Mouse (Mus musculus): ENCODE data around the gene Naaa.

Gene Naaa

DNA sequence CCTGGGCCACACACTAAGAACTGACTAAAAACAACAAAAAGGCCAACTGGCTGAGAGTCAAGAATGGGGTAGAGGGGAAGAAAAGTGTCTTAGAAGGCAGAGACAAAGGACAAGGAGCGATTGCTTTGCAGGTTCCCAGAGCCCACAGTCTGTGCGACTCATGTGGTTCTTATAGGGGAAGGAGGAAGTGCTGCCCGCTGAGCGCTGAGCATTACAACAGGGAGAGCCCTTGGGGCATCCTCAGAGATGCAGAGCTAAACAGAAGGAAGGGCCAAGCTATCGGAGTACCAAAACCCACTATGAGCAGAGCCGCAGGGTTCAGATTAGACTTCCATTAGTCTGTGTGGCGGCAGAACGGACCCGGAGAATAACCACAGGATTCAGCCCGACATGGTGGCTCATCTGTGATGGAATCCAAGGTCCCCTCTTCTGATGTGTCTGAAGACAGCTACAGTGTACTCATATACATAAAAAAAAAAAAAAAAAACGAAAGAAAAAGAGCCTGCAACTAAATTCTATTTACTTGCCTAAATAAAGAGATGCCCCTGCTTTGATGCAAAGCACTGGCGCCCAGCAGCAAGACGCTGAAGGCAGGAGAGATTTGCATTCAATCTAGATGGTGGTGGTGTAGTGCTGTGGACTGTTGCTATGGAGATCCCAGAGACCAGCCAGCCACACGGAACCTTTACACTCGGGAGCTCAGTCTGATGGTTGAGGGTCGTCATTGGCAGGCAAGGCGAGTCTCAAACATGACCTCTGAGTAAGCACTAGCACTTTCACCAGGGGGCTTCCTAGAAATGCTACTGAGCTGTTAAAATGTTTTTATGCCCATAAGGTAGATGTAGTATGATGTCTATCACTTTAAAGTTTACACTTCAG, 58.8 kb downstream of the Naaa start:
- no peak for DNase-seq (ENCODE audit: extremely low read depth, insufficient read length, low spot score)

DNA sequence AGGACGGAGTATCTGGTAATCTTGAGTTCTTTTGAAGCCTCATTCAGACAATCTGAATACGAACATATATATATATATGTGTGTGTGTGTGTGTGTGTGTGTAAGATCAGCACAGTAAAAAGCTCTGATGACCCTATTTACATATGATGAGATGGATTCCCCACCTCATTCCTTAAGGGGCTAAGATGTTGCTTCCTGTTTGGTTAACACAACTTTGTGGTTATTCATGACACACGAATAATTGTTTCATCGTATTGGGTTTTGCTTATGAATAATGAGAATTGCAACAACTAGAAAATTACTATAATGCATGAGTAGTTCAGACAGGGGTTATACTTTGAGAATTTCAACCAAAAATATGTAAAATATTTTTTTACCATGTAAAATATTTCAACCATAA, 62.7 kb downstream of the Naaa start, which contains the start of gene U90926:
TSS of gene U90926 (minus strand) at position 101 of the 400 bp plus-strand sequence.
- DNase-seq (ENCODE audit: extremely low read depth, insufficient read length, low spot score) = no peak

DNA sequence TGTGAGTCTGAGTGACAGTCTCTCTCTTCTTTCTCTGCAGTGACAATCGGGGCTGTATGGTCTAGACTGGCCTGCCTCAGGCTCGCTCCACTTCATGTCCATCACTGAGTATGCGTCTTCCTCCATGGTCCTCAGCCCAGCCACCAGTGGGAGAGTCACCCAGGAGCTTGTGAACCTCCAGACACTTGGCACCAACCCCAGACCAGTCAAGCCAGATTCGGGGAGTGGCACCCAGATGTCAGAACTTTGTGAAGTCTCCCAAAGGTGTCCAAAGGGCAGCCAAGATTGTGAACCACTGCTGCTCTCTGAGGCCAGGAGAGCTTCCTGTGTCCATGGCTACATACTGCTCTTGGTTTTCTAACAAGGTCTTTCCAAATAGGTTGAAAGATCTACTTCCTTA, 65.7 kb downstream of the Naaa start:
- DNase-seq (ENCODE audit: extremely low read depth, insufficient read length, low spot score) = no peak

DNA sequence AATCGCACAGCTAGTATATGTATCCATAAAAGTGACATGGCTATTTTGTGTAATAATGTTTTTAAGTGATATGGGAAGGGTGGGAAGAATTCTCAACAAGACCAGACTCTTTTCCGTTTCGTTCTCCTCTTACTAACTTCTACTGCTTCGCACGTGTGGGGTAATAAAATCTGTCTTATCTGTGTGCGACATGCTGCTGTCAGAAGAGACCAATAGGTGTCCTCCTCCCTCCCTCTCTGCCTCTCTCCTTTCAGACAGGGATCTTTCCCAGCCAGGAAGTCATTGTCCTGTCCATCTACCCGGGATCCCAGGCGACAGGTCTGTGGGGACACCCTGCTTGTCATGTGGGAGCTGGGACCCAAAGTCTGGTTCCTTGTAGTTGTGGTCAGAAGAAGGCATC, 67.8 kb downstream of the Naaa start:
- no peak for DNase-seq (ENCODE audit: extremely low read depth, insufficient read length, low spot score)

All from 3134 (cell line).